Mouse (Mus musculus) spleen, adult 2 months (tissue): ENCODE data around the gene Cpb2. TPM values are rescaled to one million over a fixed set of nuclear protein-coding genes. Genes with fewer than 3 reads are reported as not detected.

Source experiments
- DNase-seq, 2 experiments: peaks; one replicate each; pipeline versions ENCODE4 v3.0.0 to v3.0.0-alpha.2; 2012 to 2021; ENCODE audit warnings: low spot score in 2 of 2, low read depth in 1 of 2
- H3K27ac ChIP-seq: fragments of 200-500 bp; 2 replicates; pipeline ENCODE4 v1.5.1; 2012; ENCODE audit warnings: low read length, inconsistent platforms; ENCODE audit not compliant: insufficient read depth
- H3K27me3 ChIP-seq: fragments of 200-500 bp; 2 replicates; pipeline ENCODE4 v1.6.1; 2012; ENCODE audit warnings: mild to moderate bottlenecking, moderate library complexity, low read length, inconsistent platforms; ENCODE audit not compliant: control insufficient read depth, insufficient read depth
- H3K36me3 ChIP-seq: fragments of 200-500 bp; 2 replicates; pipeline ENCODE4 v1.6.1; 2012; ENCODE audit warnings: mild to moderate bottlenecking, low read length, inconsistent platforms; ENCODE audit not compliant: control insufficient read depth, insufficient read depth
- H3K4me1 ChIP-seq: fragments of 200-500 bp; 2 replicates; pipeline ENCODE4 v1.6.1; 2011; ENCODE audit warnings: inconsistent platforms; ENCODE audit not compliant: control insufficient read depth, insufficient read depth, insufficient read length
- H3K4me3 ChIP-seq: fragments of 200-500 bp; 2 replicates; pipeline ENCODE4 v1.5.1; 2011; ENCODE audit warnings: mild to moderate bottlenecking, inconsistent platforms; ENCODE audit not compliant: insufficient read depth, insufficient read length; ENCODE audit errors: extremely low read depth
- CTCF ChIP-seq: fragments of 200-500 bp; IDR thresholded peaks from 2 replicates; pipeline ENCODE4 v1.5.1; 2011; ENCODE audit warnings: mild to moderate bottlenecking, inconsistent platforms; ENCODE audit not compliant: insufficient read depth, insufficient read length, insufficient replicate concordance; ENCODE audit errors: extremely low read depth
- POLR2A ChIP-seq: fragments of 200-500 bp; IDR thresholded peaks from 2 replicates; pipeline ENCODE4 v1.6.1; 2011; ENCODE audit warnings: low read depth, low read length, inconsistent platforms
- WGBS: fragments of 180-500 bp; shearing (Covaris S2); methylation state at CpG from one replicate; pipeline ENCODE4 v1.1.7; 2018; 5-methylcytosine and 5-hydroxymethylcytosine counted together
- polyA plus RNA-seq: library from polyadenylated mRNA; depleted of rRNA; stranded (reverse); fragments of >200 nt; gene quantifications from 2 replicates; pipeline ENCODE4 v1.2.3, GENCODE M21; 2012

The Cpb2 gene
- polyA plus RNA-seq, 1 experiment, result not detected

DNA sequence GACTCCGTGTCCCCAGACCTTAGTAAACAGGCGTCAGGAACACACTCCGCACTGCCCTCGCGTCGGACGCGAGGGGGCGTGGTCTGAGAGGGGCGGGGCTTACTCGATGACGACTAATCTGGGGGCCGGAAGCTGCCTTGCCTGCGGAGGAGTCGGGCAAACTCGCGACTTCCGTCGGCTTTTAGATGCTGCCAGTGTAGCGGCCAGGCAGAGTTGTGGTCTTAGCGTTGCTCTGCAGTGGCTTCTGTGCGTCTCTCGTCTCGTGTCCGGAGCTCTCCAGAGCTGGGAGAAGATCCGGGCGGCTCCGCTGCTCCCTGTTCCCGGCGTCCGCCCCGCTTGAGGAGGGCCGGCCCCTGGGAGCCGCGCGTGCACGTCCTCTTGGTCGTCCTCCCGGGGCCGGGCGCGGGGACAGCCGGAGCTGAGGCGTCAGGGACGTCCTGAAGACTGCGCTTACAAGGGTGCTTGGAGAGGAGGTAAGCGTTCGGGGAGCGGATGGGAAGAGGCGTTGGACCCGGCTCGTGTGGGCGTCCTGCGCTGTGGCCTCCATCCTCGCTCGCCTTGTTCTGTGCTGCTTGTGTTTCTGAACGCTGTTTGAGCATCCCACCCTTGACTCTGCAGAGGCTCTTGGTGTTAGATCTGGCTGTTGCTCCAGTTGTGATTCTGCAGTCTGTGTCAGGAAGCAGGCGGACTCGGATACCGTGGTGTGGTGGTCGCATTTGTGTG is 42.3 kb downstream of the Cpb2 start, which contains the start of gene Zc3h13:
Gene Zc3h13 (plus strand): TSS at position 181 of the 723 bp plus-strand sequence.
- peak within 1 kb of the TSS; percentile 69 for H3K27ac ChIP-seq

DNA sequence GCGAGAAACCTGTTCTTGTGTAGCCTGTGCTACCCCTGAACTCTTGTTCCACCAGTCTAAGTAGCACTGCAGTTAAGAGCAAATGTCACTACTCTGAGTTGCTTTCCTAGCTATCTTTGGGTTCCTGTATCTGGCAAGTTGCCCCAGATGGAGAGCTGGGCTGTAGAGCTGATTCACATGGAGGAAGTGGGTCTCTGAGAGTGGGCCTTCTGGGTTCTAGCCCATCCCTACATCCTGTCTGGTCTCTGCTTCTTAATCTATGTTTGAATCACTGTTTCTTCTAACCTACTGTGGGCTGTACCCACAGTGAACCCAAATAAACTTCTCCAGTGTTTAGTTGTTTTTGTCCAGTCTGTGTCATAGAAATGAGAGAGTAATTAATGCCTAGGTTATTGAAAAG is 59.0 kb downstream of the Cpb2 start:
- peaks cover 1% of the 10 kb centered on the region for H3K36me3 ChIP-seq
- WGBS, result 94% methylated on average over 1 of the region's 1 CpGs
- no peak for TF ChIP-seq POLR2A
- no peak for TF ChIP-seq CTCF
- no peaks in the 10 kb centered on the region for H3K27me3 ChIP-seq
- H3K4me1 ChIP-seq, result no peaks in the 10 kb centered on the region
- H3K27ac ChIP-seq, result no peak overlapping the region
- DNase-seq, result no peak
- no peak overlapping the region for H3K4me3 ChIP-seq

More for the DNA sequence above, 42.3 kb downstream of the Cpb2 start, which contains the start of gene Zc3h13:
- TF ChIP-seq CTCF (no peak), POLR2A (peak; percentile 63)
- under 1% methylated on average over 61 of the region's 61 CpGs for WGBS
- Histone ChIP-seq H3K27me3 (no peaks in the 10 kb centered on the region; the same call in 1 of the 2 replicates), H3K36me3 (no peaks in the 10 kb centered on the region), H3K4me1 (peaks cover 4% of the 10 kb centered on the region), H3K4me3 (peak within 1 kb of the TSS; percentile 91)
- peak; percentile 86 to 93 for DNase-seq

DNA sequence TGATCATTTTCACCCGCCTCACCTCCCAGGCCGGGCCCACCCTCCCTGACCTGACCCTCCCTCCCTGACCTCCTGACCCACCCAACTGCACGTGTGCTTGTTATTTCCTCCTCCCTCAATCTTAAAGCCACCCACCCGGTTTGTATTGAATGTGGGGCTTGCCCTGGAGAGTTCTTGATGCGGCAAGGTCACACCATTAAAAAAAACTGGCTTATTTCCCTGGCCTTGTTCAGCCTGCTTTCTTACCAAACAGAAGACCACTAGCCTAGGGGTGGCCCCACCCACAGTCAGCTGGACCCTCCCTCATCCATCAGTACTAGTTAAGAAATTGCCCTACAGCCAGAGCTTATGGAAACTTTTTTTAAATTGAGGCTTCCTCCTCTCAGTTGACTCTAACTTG is 61.7 kb downstream of the Cpb2 start:
- Histone ChIP-seq H3K27ac (no peak overlapping the region), H3K4me1 (no peaks in the 10 kb centered on the region), H3K27me3 (no peaks in the 10 kb centered on the region), H3K36me3 (no peaks in the 10 kb centered on the region; the same call in 1 of the 2 replicates), H3K4me3 (no peak overlapping the region)
- WGBS, result 83% methylated on average over 5 of the region's 5 CpGs
- no peak for DNase-seq
- TF ChIP-seq CTCF (no peak), POLR2A (no peak)

DNA sequence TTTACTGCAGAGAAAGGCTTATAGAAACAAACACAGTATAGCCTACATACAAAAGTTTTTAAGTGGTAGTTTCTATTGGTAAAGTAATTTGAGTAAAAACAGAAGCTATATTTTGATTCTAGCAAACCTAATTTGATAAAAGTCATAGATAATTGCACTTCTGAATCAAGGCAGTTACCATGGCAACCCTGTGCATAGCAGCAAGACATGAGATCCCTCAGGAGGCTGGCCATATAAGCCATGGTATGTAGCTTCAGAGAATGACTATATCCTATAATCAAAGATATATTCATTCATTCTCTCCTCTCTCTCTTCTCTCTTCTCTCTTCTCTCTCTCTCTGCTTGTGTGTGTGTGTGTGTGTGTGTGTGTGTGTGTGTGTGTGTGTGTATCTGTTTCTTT is 65.8 kb downstream of the Cpb2 start:
- Histone ChIP-seq H3K27ac (no peak overlapping the region), H3K36me3 (peaks cover 1% of the 10 kb centered on the region)

DNA sequence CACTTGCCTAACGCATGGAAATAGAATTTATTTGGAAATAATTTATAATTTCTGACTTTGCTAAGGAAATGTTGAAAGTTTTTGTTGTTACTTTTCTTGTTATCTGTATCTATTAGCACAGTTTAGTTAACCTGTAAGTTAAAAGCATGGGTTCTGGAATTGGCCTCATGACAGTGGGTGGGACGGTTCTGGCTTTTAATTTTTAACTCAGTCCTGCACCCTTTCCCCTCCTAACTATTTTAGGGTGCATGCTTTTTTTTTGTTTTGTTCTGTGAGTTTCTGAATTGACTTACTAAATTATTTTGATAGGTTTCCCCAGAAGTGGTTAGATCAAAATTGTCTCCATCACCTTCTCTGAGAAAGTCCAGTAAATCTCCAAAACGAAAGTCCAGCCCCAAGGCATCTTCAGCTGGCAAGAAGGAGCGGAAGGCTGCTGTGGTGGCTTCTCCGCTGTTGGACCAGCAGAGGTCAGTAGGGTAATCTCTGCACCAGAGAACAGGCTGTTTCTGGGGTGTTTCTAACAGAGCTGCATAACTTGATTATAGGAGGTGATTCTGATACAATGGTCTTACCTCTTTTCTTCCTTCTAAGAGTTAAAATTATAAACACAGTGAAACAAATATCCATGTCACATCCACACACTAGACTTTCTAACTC is 67.4 kb downstream of the Cpb2 start:
- 90% methylated on average over 5 of the region's 5 CpGs for WGBS
- no peak overlapping the region for H3K27ac ChIP-seq
- H3K36me3 ChIP-seq, result peaks cover 3% of the 10 kb centered on the region
- TF ChIP-seq CTCF (no peak), POLR2A (no peak)
- H3K4me3 ChIP-seq, result no peak overlapping the region
- DNase-seq, result no peak
- no peaks in the 10 kb centered on the region for H3K4me1 ChIP-seq
- no peaks in the 10 kb centered on the region for H3K27me3 ChIP-seq

More for the DNA sequence above, 65.8 kb downstream of the Cpb2 start:
- Histone ChIP-seq H3K4me3 (no peak overlapping the region), H3K27me3 (no peaks in the 10 kb centered on the region), H3K4me1 (no peaks in the 10 kb centered on the region)
- TF ChIP-seq POLR2A, result no peak
- no peak for TF ChIP-seq CTCF
- no peak for DNase-seq

DNA sequence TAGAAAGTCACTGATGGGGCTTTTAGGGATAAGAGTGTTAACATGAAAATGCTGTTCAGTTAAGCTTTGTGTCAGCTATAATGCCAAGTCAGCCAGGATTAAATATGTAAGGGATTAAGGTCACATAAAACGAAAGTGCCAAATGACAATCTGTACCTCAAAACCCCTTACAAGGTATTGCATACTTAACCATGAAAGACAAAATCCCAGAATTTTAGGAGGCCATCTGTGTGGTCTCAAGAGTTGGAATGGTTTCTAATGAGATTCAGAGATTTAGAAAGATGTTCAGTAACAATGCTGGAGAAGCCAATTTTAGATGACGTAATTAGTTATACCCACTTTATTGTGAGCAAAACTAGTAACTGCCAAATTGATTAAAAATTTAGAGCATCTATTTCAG is 72.4 kb downstream of the Cpb2 start:
- DNase-seq, result no peak
- no peak for TF ChIP-seq POLR2A
- no peak for TF ChIP-seq CTCF
- H3K27ac ChIP-seq, result no peak overlapping the region
- no peaks in the 10 kb centered on the region for H3K27me3 ChIP-seq
- no peaks in the 10 kb centered on the region; the same call in 1 of the 2 replicates for H3K4me1 ChIP-seq
- H3K36me3 ChIP-seq, result peaks cover 4% of the 10 kb centered on the region
- H3K4me3 ChIP-seq, result no peak overlapping the region
- WGBS, result 92% methylated on average over 2 of the region's 2 CpGs

DNA sequence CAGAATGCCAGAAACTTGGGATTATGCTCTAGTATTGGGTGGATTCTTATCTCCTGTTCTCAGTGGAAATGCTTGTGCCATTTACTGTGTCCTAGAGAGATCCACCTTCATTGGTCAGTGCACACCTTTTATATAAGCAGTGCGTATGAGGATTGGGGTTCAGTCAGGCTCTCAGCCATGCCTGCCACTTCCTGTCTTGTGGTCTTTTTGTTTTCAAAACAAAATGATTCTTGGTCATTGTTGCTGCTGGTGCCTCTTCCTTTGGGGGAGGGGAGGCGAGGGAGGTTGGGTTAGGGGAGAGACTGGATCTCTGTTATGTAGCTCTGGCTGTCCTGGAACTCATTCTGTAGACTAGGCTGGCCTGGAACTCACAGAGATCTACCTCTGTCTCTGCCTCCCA is 76.6 kb downstream of the Cpb2 start:
- 62% methylated on average over 2 of the region's 2 CpGs for WGBS

More for the DNA sequence above, 76.6 kb downstream of the Cpb2 start:
- peaks cover 17% of the 10 kb centered on the region for H3K36me3 ChIP-seq
- H3K4me1 ChIP-seq, result peaks cover 3% of the 10 kb centered on the region
- no peaks in the 10 kb centered on the region for H3K27me3 ChIP-seq
- no peak overlapping the region for H3K4me3 ChIP-seq
- TF ChIP-seq CTCF (no peak), POLR2A (no peak)
- H3K27ac ChIP-seq, result no peak overlapping the region
- DNase-seq, result peak in 1 of 2 experiments; percentile 14
